Mouse (Mus musculus) heart, embryonic 11.5 days (tissue): ENCODE data around the gene Micall1. TPM values are rescaled to one million over a fixed set of nuclear protein-coding genes. Genes with fewer than 3 reads are reported as not detected.

Experiments used
- ATAC-seq: fragments of 200-750 bp; cut with Nextera tagmentation; replicated peaks from 2 replicates; pipeline ENCODE4 v1.8.0; 2017; ENCODE audit warnings: moderate library complexity; ENCODE audit not compliant: insufficient number of reproducible peaks, low FRiP score, low TSS enrichment
- H3K27ac ChIP-seq: fragments of 300-500 bp; sonication (generic); 2 replicates; pipeline ENCODE4 v1.5.1; 2014; ENCODE audit warnings: mild to moderate bottlenecking, low read depth, low read length
- H3K27me3 ChIP-seq: fragments of 300-500 bp; sonication (generic); 2 replicates; pipeline ENCODE4 v1.6.1; 2014; ENCODE audit warnings: mild to moderate bottlenecking, low read length, mixed read lengths; ENCODE audit not compliant: control insufficient read depth, insufficient read depth
- H3K36me3 ChIP-seq: fragments of 300-500 bp; sonication (generic); 2 replicates; pipeline ENCODE4 v1.6.1; 2014; ENCODE audit warnings: mild to moderate bottlenecking, low read length, moderate library complexity, mixed read lengths; ENCODE audit not compliant: control insufficient read depth, insufficient read depth
- H3K4me1 ChIP-seq: fragments of 300-500 bp; sonication (generic); 2 replicates; pipeline ENCODE4 v1.6.1; 2014; ENCODE audit warnings: low read length; ENCODE audit not compliant: control insufficient read depth, insufficient read depth
- H3K4me2 ChIP-seq: fragments of 300-500 bp; sonication (generic); 2 replicates; pipeline ENCODE4 v1.6.1; 2014; ENCODE audit warnings: mild to moderate bottlenecking, moderate library complexity
- H3K4me3 ChIP-seq: fragments of 300-500 bp; sonication (generic); 2 replicates; pipeline ENCODE4 v1.5.1; 2014; ENCODE audit warnings: low read depth, low read length
- H3K9ac ChIP-seq: fragments of 300-500 bp; sonication (generic); 2 replicates; pipeline ENCODE4 v1.6.1; 2014; ENCODE audit warnings: mild to moderate bottlenecking, low read depth, low read length, moderate library complexity
- H3K9me3 ChIP-seq: fragments of 300-500 bp; sonication (generic); replicated peaks from 2 replicates; pipeline ENCODE4 v1.6.1; 2016; ENCODE audit warnings: low read length; ENCODE audit not compliant: control insufficient read depth
- WGBS: fragments of 180-500 bp; shearing (Covaris S2); extraction: QIAGEN DNeasy Blood & Tissue Kit; methylation state at CpG from one replicate; pipeline ENCODE4 v1.1.7; 2014; ENCODE audit not compliant: insufficient replicate concordance; 5-methylcytosine and 5-hydroxymethylcytosine counted together
- polyA plus RNA-seq: library from polyadenylated mRNA; unstranded; fragments of >200 nt; fragmentation: Nextera tagmentation; extraction: Ambion mirVana; gene quantifications from 2 replicates; pipeline ENCODE4 v1.2.1, GENCODE M21; 2014

The Micall1 gene
- polyA plus RNA-seq, 1 experiment from 2014 or later, result 11.9 TPM

DNA sequence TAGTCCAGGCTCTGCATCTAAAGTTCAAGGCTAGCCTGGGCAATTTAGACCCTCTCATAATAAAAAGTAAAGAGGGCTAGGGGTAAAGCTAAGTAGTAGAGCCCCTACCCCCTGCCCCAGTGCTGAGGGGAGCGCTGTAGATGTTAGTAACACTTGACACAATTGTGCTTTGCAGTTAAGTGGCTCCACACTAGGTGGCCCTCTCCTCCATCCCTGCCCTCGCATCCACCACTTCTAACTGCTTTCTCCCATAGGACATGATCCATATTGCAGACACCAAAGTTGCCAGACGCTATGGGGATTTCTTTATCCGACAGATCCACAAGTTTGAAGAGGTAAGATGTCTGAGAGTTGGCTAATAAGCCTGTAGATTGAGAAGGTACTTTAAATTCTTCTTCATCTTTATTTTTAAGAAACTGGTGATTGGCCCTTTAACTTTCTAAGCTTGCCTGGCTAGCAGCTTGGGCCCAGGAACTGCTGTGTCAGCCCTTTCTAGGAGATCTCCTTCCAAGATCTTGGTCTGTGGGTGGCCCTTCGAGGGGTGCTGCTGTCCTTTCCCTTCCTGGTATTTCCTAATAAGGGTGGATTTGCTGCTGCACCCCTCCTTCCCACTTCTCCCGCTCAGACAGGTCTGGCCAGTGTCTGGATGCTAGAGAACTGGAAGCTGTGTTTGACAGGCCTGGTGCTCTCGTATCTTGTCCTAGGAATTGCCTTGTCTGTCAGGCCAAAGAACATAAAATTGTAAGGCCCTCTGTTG lies 15.4 kb upstream of the Micall1 start:
- 0 out of 2 replicates have a peak overlapping the region, but pooled peaks have one; percentile 46 for H3K9ac ChIP-seq
- H3K36me3 ChIP-seq, result peaks cover 32% of the 10 kb centered on the region
- H3K27ac ChIP-seq, result no peak overlapping the region
- no peaks in the 10 kb centered on the region for H3K9me3 ChIP-seq
- WGBS, result 61% methylated on average over 7 of the region's 7 CpGs
- no peak overlapping the region for H3K4me3 ChIP-seq
- H3K4me1 ChIP-seq, result peaks cover 24% of the 10 kb centered on the region
- ATAC-seq, result no peak
- H3K4me2 ChIP-seq, result no peak overlapping the region
- H3K27me3 ChIP-seq, result no peaks in the 10 kb centered on the region

DNA sequence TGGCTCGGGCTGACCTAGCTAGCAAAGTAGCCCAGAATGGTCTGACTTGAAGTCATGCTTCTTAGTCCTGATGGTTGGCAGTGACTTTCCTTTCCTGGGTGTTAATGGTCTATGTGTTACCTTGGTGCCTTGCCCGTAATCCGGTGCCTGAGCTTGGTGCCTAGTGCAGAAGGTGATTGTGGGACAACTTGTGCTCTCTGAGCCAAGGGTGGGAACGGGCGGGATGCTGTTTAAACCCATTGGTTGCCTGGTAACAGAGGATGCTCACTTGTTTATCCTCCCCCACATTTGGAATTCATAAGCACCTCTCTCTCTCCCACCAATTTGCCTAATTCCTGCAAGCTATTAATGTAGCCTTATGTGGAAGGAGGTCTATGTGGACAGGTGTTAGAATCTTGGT lies 13.2 kb upstream of the Micall1 start:
- peaks cover 20% of the 10 kb centered on the region for H3K36me3 ChIP-seq
- H3K9me3 ChIP-seq, result no peaks in the 10 kb centered on the region
- ATAC-seq, result no peak

DNA sequence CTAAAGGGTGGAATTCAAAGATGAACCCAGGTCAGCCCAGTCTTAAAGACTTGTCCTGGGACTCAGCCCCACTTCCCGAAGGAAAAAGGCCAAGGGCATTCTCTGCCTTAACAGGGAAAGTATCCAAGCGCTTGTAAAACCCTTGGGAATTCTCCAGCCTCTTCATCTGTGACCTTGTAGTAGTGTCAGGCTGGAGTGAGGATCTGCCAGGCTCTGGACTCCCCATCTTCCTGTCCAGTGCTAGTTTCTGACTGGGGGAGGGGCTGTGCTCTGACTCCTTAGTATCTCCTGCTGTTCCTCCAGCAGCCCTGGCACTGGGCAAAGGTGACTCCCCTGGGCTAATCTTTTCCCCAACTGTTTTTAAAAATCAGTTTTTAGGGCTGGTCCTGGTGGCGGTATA lies 12.1 kb upstream of the Micall1 start:
- no peaks in the 10 kb centered on the region for H3K27me3 ChIP-seq
- H3K27ac ChIP-seq, result peak overlapping the region; percentile 96
- no peak for ATAC-seq
- H3K4me3 ChIP-seq, result no peak overlapping the region
- peaks cover 15% of the 10 kb centered on the region for H3K36me3 ChIP-seq
- H3K4me1 ChIP-seq, result peaks cover 53% of the 10 kb centered on the region
- WGBS, result 42% methylated on average over 3 of the region's 3 CpGs
- 0 out of 2 replicates have a peak overlapping the region, but pooled peaks have one; percentile 43 for H3K9ac ChIP-seq
- H3K4me2 ChIP-seq, result no peak overlapping the region; the same call in 1 of the 2 replicates
- no peaks in the 10 kb centered on the region for H3K9me3 ChIP-seq

More for the DNA sequence above, 13.2 kb upstream of the Micall1 start:
- H3K4me2 ChIP-seq, result no peak overlapping the region
- H3K9ac ChIP-seq, result no peak overlapping the region
- no peak overlapping the region for H3K4me3 ChIP-seq
- H3K4me1 ChIP-seq, result peaks cover 44% of the 10 kb centered on the region
- WGBS, result 85% methylated on average over 5 of the region's 5 CpGs
- H3K27ac ChIP-seq, result no peak overlapping the region
- H3K27me3 ChIP-seq, result no peaks in the 10 kb centered on the region

DNA sequence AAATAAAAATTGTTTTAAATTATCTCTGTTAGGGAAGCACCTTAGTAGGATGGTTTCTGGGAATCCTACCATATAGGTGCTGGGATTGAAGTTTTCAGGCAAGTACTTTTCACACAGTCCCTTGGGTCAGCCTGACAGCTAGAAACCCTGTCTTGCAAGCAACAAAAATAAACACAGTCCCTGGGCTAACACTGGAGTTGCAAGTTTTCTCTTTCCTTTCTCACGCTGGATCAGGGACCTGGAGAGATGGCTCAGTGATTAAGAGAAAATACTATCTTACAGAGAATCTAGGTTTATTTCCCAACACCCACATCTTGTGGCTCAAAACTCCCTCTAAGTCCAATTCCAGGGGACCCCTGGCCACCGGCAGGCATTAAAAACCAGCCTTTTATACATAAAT lies 11.6 kb upstream of the Micall1 start:
- Histone ChIP-seq H3K36me3 (peaks cover 11% of the 10 kb centered on the region), H3K9me3 (no peaks in the 10 kb centered on the region), H3K4me1 (peaks cover 58% of the 10 kb centered on the region), H3K4me3 (no peak overlapping the region), H3K9ac (peak overlapping the region; percentile 58; the same call in 1 of the 2 replicates), H3K4me2 (peak overlapping the region; percentile 44), H3K27ac (peak overlapping the region; percentile 96), H3K27me3 (no peaks in the 10 kb centered on the region)
- ATAC-seq, result no peak
- 24% methylated on average over 2 of the region's 2 CpGs for WGBS

DNA sequence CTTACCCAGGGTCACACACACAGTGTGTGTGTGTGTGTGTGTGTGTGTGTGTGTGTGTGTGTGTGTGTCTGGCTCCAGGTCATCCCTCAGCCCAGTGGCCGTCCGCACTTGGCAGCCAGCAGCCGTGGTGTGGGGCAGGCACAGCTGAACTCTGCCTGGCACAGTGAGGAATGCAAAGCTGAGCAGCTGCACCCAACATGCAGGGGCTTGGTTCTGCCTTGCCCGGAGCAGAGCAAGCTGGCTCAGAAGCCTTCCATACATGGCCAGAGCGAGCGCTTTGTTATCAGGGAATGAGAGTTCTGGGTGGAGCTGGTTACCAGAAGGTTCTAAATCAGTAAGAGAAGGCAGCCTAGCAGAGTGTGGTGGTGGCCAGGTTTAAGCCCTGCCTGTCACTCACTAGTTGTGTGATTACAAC lies 11.1 kb upstream of the Micall1 start:
- H3K4me3 ChIP-seq, result no peak overlapping the region
- no peaks in the 10 kb centered on the region for H3K9me3 ChIP-seq
- H3K27me3 ChIP-seq, result no peaks in the 10 kb centered on the region
- H3K4me2 ChIP-seq, result peak overlapping the region; percentile 44
- H3K9ac ChIP-seq, result peak overlapping the region; percentile 58; the same call in 1 of the 2 replicates
- peaks cover 60% of the 10 kb centered on the region for H3K4me1 ChIP-seq
- ATAC-seq, result peak; percentile 62
- H3K27ac ChIP-seq, result peak overlapping the region; percentile 96
- WGBS, result 8% methylated on average over 6 of the region's 6 CpGs
- H3K36me3 ChIP-seq, result peaks cover 9% of the 10 kb centered on the region; the same call in 1 of the 2 replicates

DNA sequence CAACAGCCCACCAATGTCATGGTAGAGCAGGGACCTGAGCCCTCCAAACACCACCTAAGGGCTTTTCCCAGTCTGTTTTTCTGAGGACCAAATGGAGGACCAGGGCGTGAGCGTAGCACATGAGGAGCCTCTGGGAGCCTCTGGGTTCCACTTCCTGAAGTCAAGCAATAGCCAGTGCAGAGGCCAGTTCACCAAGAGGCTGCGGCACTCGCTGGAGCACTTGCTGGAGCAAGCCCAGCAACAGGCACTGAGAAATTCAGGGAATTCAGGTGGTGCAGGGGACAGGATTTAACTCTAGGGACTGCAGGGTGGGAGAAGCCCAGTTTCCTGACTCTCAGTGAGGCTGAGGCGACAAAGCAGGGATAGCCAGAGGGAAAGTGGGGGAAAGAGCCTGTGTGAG lies 10.5 kb upstream of the Micall1 start:
- peak overlapping the region; percentile 44; the same call in 1 of the 2 replicates for H3K4me2 ChIP-seq

DNA sequence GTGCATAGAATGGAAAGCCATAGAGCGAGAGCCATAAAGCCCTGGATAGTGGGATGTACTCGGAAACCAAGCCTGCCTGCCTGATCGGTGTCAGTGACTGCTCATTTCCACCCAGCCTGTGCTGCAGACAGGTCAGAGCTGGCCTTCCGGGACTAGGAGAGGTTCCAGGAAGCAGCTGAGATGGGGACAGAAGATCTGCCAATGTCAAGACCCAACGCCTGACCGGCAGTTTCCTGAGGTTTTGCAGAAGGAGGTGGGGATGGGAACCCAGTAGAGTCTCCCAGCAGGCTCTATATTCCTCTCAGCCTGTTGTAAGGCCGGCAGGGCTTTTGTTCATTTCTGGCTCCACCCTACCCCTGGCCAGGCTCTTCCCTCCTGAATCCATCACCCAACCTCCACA lies 9.8 kb upstream of the Micall1 start:
- ATAC-seq, result no peak
- Histone ChIP-seq H3K9ac (peak overlapping the region; percentile 58), H3K4me3 (no peak overlapping the region), H3K9me3 (no peaks in the 10 kb centered on the region), H3K27me3 (no peaks in the 10 kb centered on the region), H3K27ac (peak overlapping the region; percentile 96), H3K36me3 (peaks cover 5% of the 10 kb centered on the region; the same call in 1 of the 2 replicates), H3K4me1 (peaks cover 60% of the 10 kb centered on the region), H3K4me2 (peak overlapping the region; percentile 11; the same call in 1 of the 2 replicates)
- WGBS, result 38% methylated on average over 7 of the region's 7 CpGs

More for the DNA sequence above, 10.5 kb upstream of the Micall1 start:
- WGBS, result 46% methylated on average over 5 of the region's 5 CpGs
- ATAC-seq, result no peak
- H3K9ac ChIP-seq, result peak overlapping the region; percentile 58
- H3K4me1 ChIP-seq, result peaks cover 60% of the 10 kb centered on the region
- peaks cover 9% of the 10 kb centered on the region; the same call in 1 of the 2 replicates for H3K36me3 ChIP-seq
- H3K9me3 ChIP-seq, result no peaks in the 10 kb centered on the region
- H3K27me3 ChIP-seq, result no peaks in the 10 kb centered on the region
- no peak overlapping the region for H3K4me3 ChIP-seq
- peak overlapping the region; percentile 96 for H3K27ac ChIP-seq

DNA sequence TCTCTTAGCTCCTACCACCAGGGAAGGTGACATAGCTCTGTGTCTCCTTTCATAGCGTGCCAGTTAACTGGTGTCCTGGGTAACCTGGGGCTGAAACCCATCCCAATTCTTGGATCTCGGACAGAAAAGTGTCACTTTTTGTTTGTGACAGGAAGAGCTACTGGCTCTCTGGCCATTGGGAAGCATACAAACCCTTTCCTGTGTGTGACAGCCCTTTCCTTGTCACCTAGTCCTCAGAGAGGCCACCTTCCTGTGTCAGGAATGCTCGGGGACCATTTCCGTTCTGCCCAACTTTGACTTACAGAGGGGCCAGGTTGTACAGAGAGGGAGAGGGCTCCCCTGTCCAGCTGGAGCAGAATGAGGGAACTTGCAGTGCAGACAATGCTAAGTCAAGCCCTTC lies 9.2 kb upstream of the Micall1 start:
- no peak for ATAC-seq
- no peak overlapping the region for H3K4me3 ChIP-seq
- H3K9me3 ChIP-seq, result no peaks in the 10 kb centered on the region
- peak overlapping the region; percentile 96 for H3K27ac ChIP-seq
- peaks cover 60% of the 10 kb centered on the region for H3K4me1 ChIP-seq
- no peak overlapping the region for H3K9ac ChIP-seq
- peaks cover 1% of the 10 kb centered on the region; the same call in 1 of the 2 replicates for H3K36me3 ChIP-seq
- 0 out of 2 replicates have a peak overlapping the region, but pooled peaks have one; percentile 11 for H3K4me2 ChIP-seq
- no peaks in the 10 kb centered on the region for H3K27me3 ChIP-seq
- WGBS, result 41% methylated on average over 4 of the region's 4 CpGs
